Comparison of ENCODE assay signal across 10 mouse cellular contexts in the genomic region with DNA sequence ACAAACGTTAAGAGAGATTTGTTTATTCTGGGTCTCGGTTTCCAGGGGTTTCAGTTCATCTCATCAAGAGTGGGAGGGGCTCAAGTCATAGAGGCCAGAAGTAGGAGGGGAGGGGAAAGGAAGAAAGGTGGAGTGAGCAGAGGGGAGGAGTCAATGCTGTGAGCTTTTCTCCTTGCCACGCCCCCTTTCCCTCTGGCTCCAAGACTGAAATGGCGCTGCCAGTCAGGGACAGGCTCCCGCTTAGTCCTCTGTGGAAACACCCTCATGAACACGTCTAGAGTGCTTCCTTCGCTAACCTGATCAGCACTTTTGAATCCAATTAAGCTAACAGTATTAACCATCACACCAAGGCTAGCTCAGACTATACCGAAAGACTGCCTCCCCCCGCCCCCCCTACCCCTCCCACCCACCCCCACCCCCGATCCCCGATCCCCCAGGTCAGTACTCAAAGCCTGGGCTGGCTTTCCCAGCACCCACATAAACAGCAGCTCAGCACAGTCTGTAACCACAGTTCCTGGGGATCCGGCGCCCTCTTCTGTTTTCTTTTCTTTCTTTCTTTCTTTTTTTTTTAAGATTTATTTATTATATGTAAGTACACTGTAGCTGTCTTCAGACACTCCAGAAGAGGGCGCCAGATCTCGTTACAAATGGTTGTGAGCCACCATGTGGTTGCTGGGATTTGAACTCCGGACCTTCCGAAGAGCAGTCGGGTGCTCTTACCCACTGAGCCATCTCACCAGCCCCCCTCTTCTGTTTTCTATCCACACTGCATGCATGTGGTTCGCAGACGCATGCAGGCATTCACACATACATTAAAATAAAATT.
DNase-seq lines count a peak whose midpoint lies in the region; ATAC-seq and TF ChIP-seq lines count a peak whose summit lies in the region.
"Had no signal": no experiment of that assay in that cellular context is flagged by ENCODE, and none has a peak within 500 bp of the region (broad histone marks: within the 10 kb centered on the region; RNA-seq: fewer than 3 reads in every experiment).

No protein-coding gene starts in this region.

- no peaks in the 10 kb centered on the region for H3K36me3 ChIP-seq in kidney, embryonic 16.5 days (ENCODE audit: insufficient read depth, low read length)

- WGBS in kidney, embryonic 16.5 days, result 50% methylated on average over 20 of the region's 20 CpGs

- no peak for TF ChIP-seq CTCF in brain, embryonic 14.5 days (IDR thresholded peaks at IDR 0.05; ENCODE audit: borderline replicate concordance, extremely low read depth, insufficient read depth, insufficient read length)

- H3K4me3 ChIP-seq in kidney, embryonic 16.5 days (ENCODE audit: low read length), result no peak overlapping the region

- no peaks in the 10 kb centered on the region for H3K27me3 ChIP-seq in kidney, embryonic 16.5 days (ENCODE audit: insufficient read depth, low read length)

- peaks cover 4% of the 10 kb centered on the region; the same call in 1 of the 2 replicates for H3K9me3 ChIP-seq in kidney, embryonic 16.5 days (ENCODE audit: low read length)

- no peak overlapping the region for H3K9ac ChIP-seq in kidney, embryonic 16.5 days (replicated peaks; ENCODE audit: low read length)

- TF ChIP-seq POLR2A in brain, embryonic 14.5 days (IDR thresholded peaks at IDR 0.05; ENCODE audit: borderline replicate concordance, extremely low read depth, insufficient read depth, insufficient read length, poor library complexity, severe bottlenecking), result no peak

- H3K4me1 ChIP-seq in kidney, embryonic 16.5 days (ENCODE audit: insufficient read depth, low read length), result peaks cover 31% of the 10 kb centered on the region

- DNase-seq in kidney, adult 8-10 months, result no peak
- DNase-seq in brain, embryonic 14.5 days (ENCODE audit: low read depth), result peak; percentile 73
- DNase-seq in kidney, postnatal 4 days, result peak; percentile 26 to 64
- peak; percentile 45 for DNase-seq in retina, embryonic 14.5 days (ENCODE audit: low spot score)
- no peak for DNase-seq in right cerebral cortex, postnatal 10 days (ENCODE audit: low spot score in 2 of 2)
- no peak for DNase-seq in adrenal gland, adult 2 months
- no peak for DNase-seq in spleen, adult 12 weeks (ENCODE audit: low spot score)
- DNase-seq: adrenal gland, postnatal 25 days; heart, adult 18-20 months had no signal

- H3K4me2 ChIP-seq in kidney, embryonic 16.5 days (replicated peaks; ENCODE audit: low read depth, low read length), result 0 out of 2 replicates have a peak overlapping the region, but pooled peaks have one; percentile 4

- no peak for ATAC-seq in kidney, embryonic 16.5 days (ENCODE audit: low FRiP score, low TSS enrichment)

- no peak overlapping the region for H3K27ac ChIP-seq in kidney, embryonic 16.5 days (ENCODE audit: low read length)

Comparison
In these comparisons a context has a peak if more than half of its experiments do, and no peak if none do; other contexts are left out.
1. DNase-seq: peak in brain, embryonic 14.5 days (single experiment), kidney, postnatal 4 days (2 of 2) and retina, embryonic 14.5 days (single experiment); none in kidney, adult 8-10 months (0 of 2), right cerebral cortex, postnatal 10 days (0 of 2), adrenal gland, adult 2 months (single experiment) and spleen, adult 12 weeks (single experiment).